Mouse (Mus musculus): ENCODE measurements at regions not wholly inside any gene's neighbourhood (a gene's known extent, or its start where the extent isn't known, plus 50 kb on each side); places are given as distances from the start of the nearest gene placed in this dataset.

DNA sequence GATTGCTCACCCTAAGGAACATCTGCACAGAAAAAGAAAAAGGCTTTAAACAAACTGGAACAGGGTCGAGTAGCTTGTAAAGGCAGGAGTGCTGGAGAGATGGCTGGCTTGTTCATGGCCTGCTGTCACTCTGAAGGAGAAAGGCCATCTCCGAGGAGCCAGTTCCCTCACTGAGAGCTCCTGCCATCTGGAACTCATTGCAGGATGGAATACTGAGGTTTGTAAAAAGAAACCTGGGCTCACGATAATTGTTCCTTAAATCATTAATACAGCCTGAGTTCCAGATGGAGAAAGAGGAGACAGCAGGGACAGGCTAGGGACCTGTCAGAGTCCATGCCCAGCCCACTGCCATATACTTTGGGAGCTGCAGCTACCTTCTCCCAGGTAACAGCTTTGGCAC, 100.8 kb upstream of the Gm12830 start:
- no peak for DNase-seq

GRCm38 (mm10) chr4:114721386-114721785, 100.1 kb upstream of the Gm12830 start:
- no peak for DNase-seq

DNA sequence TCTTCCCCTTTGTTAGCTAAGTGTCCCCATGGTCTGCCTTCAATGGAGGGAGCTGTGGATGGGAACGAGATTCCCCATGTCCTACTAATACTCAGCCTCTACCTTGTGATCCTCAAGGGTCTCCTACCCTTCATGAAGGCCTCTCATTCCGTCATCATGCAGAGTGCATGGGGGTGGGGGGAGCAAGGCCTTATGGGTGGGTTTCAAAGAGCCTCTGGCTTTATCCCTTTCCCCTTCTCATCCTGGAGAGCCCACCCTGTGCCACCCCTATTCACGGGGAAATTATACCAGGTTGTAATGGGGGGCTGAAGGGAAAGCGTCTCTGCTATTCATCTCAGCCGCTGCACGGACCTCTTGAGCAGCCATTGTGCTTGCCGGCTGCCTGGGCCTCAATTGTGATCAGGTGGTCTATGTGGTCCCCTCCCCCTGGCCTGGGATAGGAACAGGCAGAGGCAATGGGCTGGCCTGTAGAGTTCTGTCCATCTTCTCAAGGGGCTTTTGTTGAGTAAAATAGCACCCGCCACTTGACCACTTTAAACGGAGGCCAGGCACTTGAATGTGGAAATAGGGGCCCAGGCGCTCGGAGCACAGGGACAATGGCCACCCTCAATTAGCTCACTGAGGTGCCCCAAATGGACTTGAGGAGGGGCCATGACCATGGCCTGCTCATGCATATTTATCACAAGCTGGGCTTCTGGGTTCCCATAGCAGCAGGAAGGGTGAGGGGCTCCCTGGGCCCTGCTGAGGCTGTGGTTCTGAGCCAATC, 93.1 kb upstream of the Gm12830 start:
- no peak for DNase-seq

DNA sequence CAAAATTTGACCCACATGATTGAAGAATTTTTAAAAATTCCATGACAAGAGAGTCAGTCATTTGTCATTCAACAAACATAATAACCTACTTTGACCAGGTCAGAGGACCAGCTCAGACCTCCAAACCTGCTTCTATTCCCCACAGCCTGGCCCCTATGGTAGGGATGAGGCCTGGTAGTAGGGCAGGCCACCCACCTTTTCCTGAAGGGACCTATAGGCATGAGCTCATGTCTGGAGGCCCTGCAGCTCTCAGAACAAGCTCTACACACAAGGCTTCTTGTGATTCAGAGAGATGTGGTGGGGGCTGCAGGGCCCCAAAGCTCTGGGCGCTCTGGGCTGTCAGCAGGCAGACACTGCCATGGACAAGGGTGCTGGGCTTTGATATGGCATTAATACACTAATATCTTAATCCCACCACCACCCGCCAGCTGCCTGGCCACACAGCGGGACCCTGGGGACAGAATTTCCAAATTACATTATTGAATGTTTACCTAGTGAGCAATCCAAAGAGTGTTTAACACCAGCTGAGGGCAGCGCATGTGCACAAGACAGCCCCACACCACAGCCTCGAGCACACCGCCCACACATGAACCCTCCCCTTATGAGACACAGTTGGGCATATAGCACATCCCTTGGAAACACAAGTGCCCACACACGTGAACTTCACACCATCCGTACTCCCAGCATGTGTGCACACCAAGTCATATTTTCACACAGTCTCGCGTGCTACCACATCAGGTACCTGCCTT, 88.1 kb upstream of the Gm12830 start:
- no peak for DNase-seq

- no peak for DNase-seq
Observed at GRCm38 (mm10) chr4:114738903-114739667, 82.4 kb upstream of the Gm12830 start.

DNA sequence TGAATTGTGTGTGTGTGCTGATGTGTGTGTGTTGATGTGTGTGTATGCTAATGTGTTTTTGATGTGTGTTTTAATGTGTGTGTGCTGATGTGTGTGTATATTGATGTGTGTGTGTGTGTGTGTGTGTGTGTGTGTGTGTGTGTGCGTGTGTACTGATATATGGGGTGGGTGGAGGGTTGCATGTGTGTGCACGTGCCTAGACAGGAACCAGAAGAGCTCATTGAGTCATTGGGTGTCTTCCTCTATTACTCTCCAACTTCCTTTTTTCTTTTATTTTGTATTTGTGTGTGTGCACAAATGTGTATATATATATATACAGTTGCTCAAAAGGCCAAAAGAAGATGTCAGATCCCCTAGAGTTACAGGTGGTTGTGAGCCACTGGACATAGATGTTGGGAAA, 73.4 kb upstream of the Gm12830 start:
- no peak for DNase-seq

- DNase-seq: no peak
Observed at GRCm38 (mm10) chr4:114759837-114760236, 61.7 kb upstream of the Gm12830 start.

GRCm38 (mm10) chr4:114766643-114767393, 54.7 kb upstream of the Gm12830 start:
- no peak for DNase-seq

Data from cerebellum, postnatal 14 days (tissue).